Comparison of ENCODE assay signal across 28 mouse cellular contexts in the genomic region with DNA sequence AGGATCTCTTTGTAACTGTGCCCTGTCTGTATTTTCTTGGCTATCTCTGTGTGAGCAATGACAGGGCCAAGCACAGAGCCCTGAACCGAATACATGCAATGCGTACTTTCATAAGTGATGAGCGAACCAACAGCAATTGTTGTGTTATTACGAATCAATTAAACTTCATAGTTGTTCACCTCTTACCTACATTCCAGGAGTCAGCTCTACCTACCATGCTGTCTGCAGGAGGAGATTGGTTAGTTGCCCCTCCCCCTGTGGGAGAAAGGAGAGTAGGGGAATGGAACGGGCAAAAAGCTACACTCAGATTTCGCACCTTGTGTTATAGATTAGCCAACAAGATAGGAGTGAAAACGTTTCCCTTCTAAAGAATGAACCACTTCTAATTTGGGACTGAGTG.
"Had no signal": no experiment of that assay in that cellular context is flagged by ENCODE, and none has a peak within 500 bp of the region (broad histone marks: within the 10 kb centered on the region; RNA-seq: fewer than 3 reads in every experiment).

No protein-coding gene starts in this region.

- H3K9me3 ChIP-seq: embryonic facial prominence, embryonic 10.5 days; embryonic facial prominence, embryonic 12.5 days; embryonic facial prominence, embryonic 13.5 days; embryonic facial prominence, embryonic 15.5 days; forebrain, embryonic 10.5 days; forebrain, embryonic 12.5 days; forebrain, embryonic 13.5 days; forebrain, embryonic 15.5 days had no signal

- DNase-seq: cerebellum, adult 2 months; cerebellum, adult 8-10 months; cerebellum, adult 9-10 months; cerebellum, adult 9-11 months; cerebellum, postnatal 10 days; cerebellum, postnatal 14 days; cerebellum, postnatal 25 days; cerebellum, postnatal 36 days; embryo, embryonic 11 days; forebrain, postnatal 0 days; gastrocnemius, adult 2 months; gastrocnemius, postnatal 10 days; gastrocnemius, postnatal 14 days; gastrocnemius, postnatal 25 days; gastrocnemius, postnatal 36 days; heart, adult 18-20 months; heart, adult 2 months had no signal

- H3K36me3 ChIP-seq: embryonic facial prominence, embryonic 10.5 days; embryonic facial prominence, embryonic 12.5 days; embryonic facial prominence, embryonic 13.5 days; embryonic facial prominence, embryonic 15.5 days; forebrain, embryonic 10.5 days; forebrain, embryonic 12.5 days had no signal

- H3K27ac ChIP-seq: embryonic facial prominence, embryonic 10.5 days; embryonic facial prominence, embryonic 12.5 days; embryonic facial prominence, embryonic 13.5 days; embryonic facial prominence, embryonic 15.5 days; forebrain, embryonic 10.5 days; forebrain, embryonic 12.5 days; forebrain, embryonic 13.5 days; forebrain, embryonic 15.5 days; gastrocnemius, adult 2 months; heart, adult 2 months had no signal

- H3K4me3 ChIP-seq: embryonic facial prominence, embryonic 10.5 days; embryonic facial prominence, embryonic 12.5 days; embryonic facial prominence, embryonic 13.5 days; embryonic facial prominence, embryonic 15.5 days; erythroblast, embryonic 14.5 days; forebrain, embryonic 10.5 days; forebrain, embryonic 12.5 days; forebrain, embryonic 13.5 days; forebrain, embryonic 15.5 days; gastrocnemius, adult 2 months; heart, adult 2 months had no signal

- H3K27me3 ChIP-seq: embryonic facial prominence, embryonic 12.5 days; embryonic facial prominence, embryonic 15.5 days; forebrain, embryonic 13.5 days; forebrain, embryonic 15.5 days had no signal

- H3K4me2 ChIP-seq: embryonic facial prominence, embryonic 12.5 days; embryonic facial prominence, embryonic 13.5 days; embryonic facial prominence, embryonic 15.5 days; forebrain, embryonic 12.5 days; forebrain, embryonic 13.5 days; forebrain, embryonic 15.5 days had no signal

- H3K9ac ChIP-seq: embryonic facial prominence, embryonic 12.5 days; embryonic facial prominence, embryonic 13.5 days; embryonic facial prominence, embryonic 15.5 days; forebrain, embryonic 12.5 days; forebrain, embryonic 13.5 days; forebrain, embryonic 15.5 days; forebrain, postnatal 0 days had no signal

- ATAC-seq: forebrain, embryonic 13.5 days; forebrain, embryonic 14.5 days; forebrain, embryonic 15.5 days; forebrain, embryonic 16.5 days; forebrain, postnatal 0 days had no signal

- H3K4me1 ChIP-seq: embryonic facial prominence, embryonic 12.5 days; embryonic facial prominence, embryonic 13.5 days; embryonic facial prominence, embryonic 15.5 days had no signal
